Mouse (Mus musculus) testis, adult 2 months (tissue): ENCODE measurements around the gene Tmbim4.

Experiments
- CTCF ChIP-seq: fragments of 200-500 bp; IDR thresholded peaks from 2 replicates; pipeline ENCODE4 v1.5.1; 2012; ENCODE audit warnings: low read depth, mild to moderate bottlenecking, inconsistent platforms, low read length, moderate library complexity; ENCODE audit not compliant: control insufficient read depth, insufficient read depth, insufficient replicate concordance
- POLR2A ChIP-seq: fragments of 200-500 bp; IDR thresholded peaks from 2 replicates; pipeline ENCODE4 v1.6.1; 2012; ENCODE audit warnings: low read depth, mild to moderate bottlenecking, inconsistent platforms, low read length, moderate library complexity; ENCODE audit not compliant: control insufficient read depth

- TF ChIP-seq POLR2A, result no peak
- no peak for TF ChIP-seq CTCF
Observed at GRCm38 (mm10) chr10:120245681-120246080, 44.3 kb downstream of the Tmbim4 start.
